Mouse (Mus musculus) stomach, postnatal 0 days (tissue): ENCODE data around the gene Gtf3c6. TPM values are rescaled to one million over a fixed set of nuclear protein-coding genes. Genes with fewer than 3 reads are reported as not detected.

Source experiments
- ATAC-seq: fragments of 200-750 bp; cut with Nextera tagmentation; 2 replicates; pipeline ENCODE4 v1.8.0; 2017; ENCODE audit not compliant: low FRiP score, low TSS enrichment
- DNase-seq: peaks from one replicate; pipeline ENCODE4 v3.0.0-alpha.2; 2016; ENCODE audit warnings: low spot score
- H3K27ac ChIP-seq: fragments of 300-500 bp; sonication (generic); replicated peaks from 2 replicates; pipeline ENCODE4 v1.5.1; 2014; ENCODE audit warnings: mild to moderate bottlenecking, control low read depth
- H3K27me3 ChIP-seq: fragments of 300-500 bp; sonication (generic); 2 replicates; pipeline ENCODE4 v1.6.1; 2014; ENCODE audit warnings: low read length; ENCODE audit not compliant: control insufficient read depth, insufficient read depth
- H3K36me3 ChIP-seq: fragments of 300-500 bp; sonication (generic); 2 replicates; pipeline ENCODE4 v1.6.1; 2014; ENCODE audit warnings: low read length, mixed read lengths; ENCODE audit not compliant: control insufficient read depth, insufficient read depth
- H3K4me1 ChIP-seq: fragments of 300-500 bp; sonication (generic); replicated peaks from 2 replicates; pipeline ENCODE4 v1.6.1; 2014; ENCODE audit warnings: antibody characterized with exemption; ENCODE audit not compliant: control insufficient read depth, insufficient read depth
- H3K4me2 ChIP-seq: fragments of 300-500 bp; sonication (generic); replicated peaks from 2 replicates; pipeline ENCODE4 v1.6.1; 2014; ENCODE audit warnings: low read depth, mild to moderate bottlenecking, control low read depth, moderate library complexity
- H3K4me3 ChIP-seq: fragments of 300-500 bp; sonication (generic); 2 replicates; pipeline ENCODE4 v1.5.1; 2014; ENCODE audit warnings: low read depth, low read length, control low read depth
- H3K9ac ChIP-seq: fragments of 300-500 bp; sonication (generic); 2 replicates; pipeline ENCODE4 v1.6.1; 2014; ENCODE audit warnings: mild to moderate bottlenecking, low read length, control low read depth, mixed read lengths
- H3K9me3 ChIP-seq: fragments of 300-500 bp; sonication (generic); 2 replicates; pipeline ENCODE4 v1.6.1; 2016; ENCODE audit warnings: low read length; ENCODE audit not compliant: control insufficient read depth
- CTCF ChIP-seq: IDR thresholded peaks from 2 replicates; pipeline ENCODE4 v1.5.1; 2016; ENCODE audit warnings: antibody characterized with exemption, low read depth, mild to moderate bottlenecking, moderate library complexity
- EP300 ChIP-seq: optimal IDR thresholded peaks from 2 replicates; pipeline ENCODE3; 2016; ENCODE audit warnings: antibody characterized with exemption
- WGBS: fragments of 180-500 bp; shearing (Covaris S2); extraction: QIAGEN DNeasy Blood & Tissue Kit; methylation state at CpG from one replicate; pipeline ENCODE4 v1.1.7; 2014; 5-methylcytosine and 5-hydroxymethylcytosine counted together
- polyA plus RNA-seq: library from polyadenylated mRNA; unstranded; fragments of >200 nt; fragmentation: Nextera tagmentation; extraction: Ambion mirVana; gene quantifications from 2 replicates; pipeline ENCODE4 v1.2.1, GENCODE M21; 2015

Gtf3c6 gene
- polyA plus RNA-seq, 1 experiment from 2014 or later = 54.6 TPM

DNA sequence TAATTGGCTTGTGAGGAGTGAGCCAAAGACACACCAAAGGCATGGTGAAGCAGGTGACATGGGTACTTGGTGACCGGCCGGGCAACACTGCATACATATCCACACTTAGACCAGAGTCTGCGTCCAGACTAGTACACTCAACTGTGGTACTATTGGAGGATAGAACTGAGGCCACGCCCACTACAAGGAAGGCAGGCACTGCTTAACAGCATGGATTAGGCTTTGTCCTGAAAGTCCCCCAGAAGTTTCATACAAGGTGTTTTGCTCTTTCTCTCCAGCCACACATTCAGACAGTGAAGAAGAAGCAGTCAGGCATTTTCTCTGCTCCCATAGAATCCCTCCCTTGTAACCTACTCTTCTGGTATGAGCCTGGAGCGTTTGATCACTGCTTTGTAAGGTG lies 1.2 kb downstream of the Gtf3c6 start:
- DNase-seq = peak; percentile 72
- H3K27ac ChIP-seq = peak overlapping the region; percentile 94; the same call in 1 of the 2 replicates

DNA sequence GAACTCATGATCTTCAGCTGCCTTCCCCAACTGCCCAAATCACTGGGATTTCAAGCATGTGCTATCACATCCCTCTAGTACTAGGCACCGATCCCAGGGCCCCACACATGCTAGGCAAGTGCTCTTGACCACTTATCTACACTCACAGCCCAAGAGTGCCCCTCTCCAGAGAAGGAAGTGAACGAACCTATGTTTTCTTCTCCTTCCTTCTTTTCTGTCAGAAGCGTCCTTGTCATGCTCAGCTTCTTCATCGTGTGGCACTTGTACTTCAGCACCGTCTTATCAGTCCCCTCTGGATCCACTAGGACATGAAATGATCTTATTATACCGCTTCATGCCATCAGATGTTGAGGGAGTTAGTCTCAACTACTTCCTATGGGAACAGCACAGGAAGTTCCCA lies 6.9 kb downstream of the Gtf3c6 start:
- Histone ChIP-seq H3K36me3 (peaks cover 14% of the 10 kb centered on the region; the same call in 1 of the 2 replicates), H3K27me3 (no peaks in the 10 kb centered on the region), H3K9me3 (no peaks in the 10 kb centered on the region), H3K4me1 (0 out of 2 replicates have a peak, but pooled peaks cover 2% of the 10 kb centered on the region), H3K27ac (no peak overlapping the region), H3K4me3 (no peak overlapping the region), H3K9ac (no peak overlapping the region), H3K4me2 (no peak overlapping the region)
- no peak for DNase-seq
- no peak for TF ChIP-seq EP300
- no peak for TF ChIP-seq CTCF
- no peak for ATAC-seq
- 89% methylated on average over 6 of the region's 6 CpGs for WGBS

More for the DNA sequence above, 1.2 kb downstream of the Gtf3c6 start:
- H3K36me3 ChIP-seq = no peaks in the 10 kb centered on the region; the same call in 1 of the 2 replicates
- H3K4me2 ChIP-seq = peak overlapping the region; percentile 68
- 0% methylated on average over 5 of the region's 5 CpGs for WGBS
- TF ChIP-seq EP300 (no peak), CTCF (no peak)
- H3K27me3 ChIP-seq = no peaks in the 10 kb centered on the region
- peak overlapping the region; percentile 86 for H3K4me3 ChIP-seq
- H3K9me3 ChIP-seq = no peaks in the 10 kb centered on the region
- peak overlapping the region; percentile 82 for H3K9ac ChIP-seq
- ATAC-seq = peak; percentile 81
- H3K4me1 ChIP-seq = no peaks in the 10 kb centered on the region

DNA sequence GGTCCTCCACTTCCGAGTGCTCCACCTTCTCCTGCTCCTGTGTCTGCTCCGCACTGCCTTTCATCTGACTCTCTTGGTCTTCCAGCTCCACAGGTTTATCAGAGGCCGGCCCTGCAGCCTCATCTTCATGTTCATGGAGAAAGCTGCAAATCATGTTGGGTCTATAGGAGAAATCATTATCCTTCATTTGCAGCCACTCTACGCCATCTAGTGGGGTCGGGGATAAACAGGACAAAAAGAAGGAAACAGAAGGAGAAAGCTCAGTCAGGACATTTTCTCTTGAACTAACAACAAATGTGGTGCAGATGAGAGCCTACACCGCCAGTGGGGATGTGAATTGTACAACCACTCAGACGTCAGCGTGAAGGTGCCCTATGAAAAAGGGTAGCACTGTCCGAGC lies 8.3 kb downstream of the Gtf3c6 start:
- TF ChIP-seq CTCF (peak; percentile 65), EP300 (no peak)
- Histone ChIP-seq H3K4me1 (0 out of 2 replicates have a peak, but pooled peaks cover 2% of the 10 kb centered on the region), H3K27ac (no peak overlapping the region), H3K36me3 (peaks cover 14% of the 10 kb centered on the region; the same call in 1 of the 2 replicates), H3K9me3 (no peaks in the 10 kb centered on the region), H3K27me3 (no peaks in the 10 kb centered on the region), H3K4me3 (no peak overlapping the region), H3K4me2 (no peak overlapping the region), H3K9ac (no peak overlapping the region)
- WGBS = 83% methylated on average over 9 of the region's 9 CpGs
- DNase-seq = no peak
- ATAC-seq = no peak

DNA sequence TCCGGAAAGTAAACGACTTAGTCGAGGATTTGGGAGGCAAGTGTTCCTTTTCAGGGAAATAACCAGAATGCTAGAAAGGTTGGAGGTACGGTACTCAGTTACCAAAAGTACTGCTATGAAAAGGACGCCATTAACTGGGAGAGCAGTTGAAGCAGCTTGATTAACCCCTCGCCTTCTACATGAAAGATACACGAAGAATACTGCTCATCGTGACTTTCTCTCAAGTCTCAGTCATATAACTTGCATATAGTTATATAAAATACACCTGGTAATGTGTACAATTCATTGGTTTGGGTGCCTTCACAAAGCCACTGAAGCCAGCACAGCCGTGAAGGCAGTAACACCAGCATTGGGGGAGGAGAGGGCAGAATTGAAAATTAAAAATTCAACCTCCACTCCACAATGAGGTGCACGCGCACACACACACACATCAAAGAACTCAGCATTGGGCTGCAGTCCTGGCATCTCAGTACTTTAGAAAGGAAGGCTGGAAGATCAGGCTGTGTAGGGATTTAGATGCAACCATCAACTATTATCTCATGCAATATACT lies 10.7 kb downstream of the Gtf3c6 start:
- Histone ChIP-seq H3K4me1 (0 out of 2 replicates have a peak, but pooled peaks cover 2% of the 10 kb centered on the region), H3K9ac (peak overlapping the region; percentile 79), H3K36me3 (peaks cover 19% of the 10 kb centered on the region; the same call in 1 of the 2 replicates), H3K4me3 (peak overlapping the region; percentile 77), H3K4me2 (peak overlapping the region; percentile 84), H3K27me3 (no peaks in the 10 kb centered on the region), H3K9me3 (no peaks in the 10 kb centered on the region), H3K27ac (peak overlapping the region; percentile 81)
- no peak for DNase-seq
- ATAC-seq = no peak
- TF ChIP-seq CTCF (no peak), EP300 (no peak)
- WGBS = 25% methylated on average over 11 of the region's 11 CpGs

DNA sequence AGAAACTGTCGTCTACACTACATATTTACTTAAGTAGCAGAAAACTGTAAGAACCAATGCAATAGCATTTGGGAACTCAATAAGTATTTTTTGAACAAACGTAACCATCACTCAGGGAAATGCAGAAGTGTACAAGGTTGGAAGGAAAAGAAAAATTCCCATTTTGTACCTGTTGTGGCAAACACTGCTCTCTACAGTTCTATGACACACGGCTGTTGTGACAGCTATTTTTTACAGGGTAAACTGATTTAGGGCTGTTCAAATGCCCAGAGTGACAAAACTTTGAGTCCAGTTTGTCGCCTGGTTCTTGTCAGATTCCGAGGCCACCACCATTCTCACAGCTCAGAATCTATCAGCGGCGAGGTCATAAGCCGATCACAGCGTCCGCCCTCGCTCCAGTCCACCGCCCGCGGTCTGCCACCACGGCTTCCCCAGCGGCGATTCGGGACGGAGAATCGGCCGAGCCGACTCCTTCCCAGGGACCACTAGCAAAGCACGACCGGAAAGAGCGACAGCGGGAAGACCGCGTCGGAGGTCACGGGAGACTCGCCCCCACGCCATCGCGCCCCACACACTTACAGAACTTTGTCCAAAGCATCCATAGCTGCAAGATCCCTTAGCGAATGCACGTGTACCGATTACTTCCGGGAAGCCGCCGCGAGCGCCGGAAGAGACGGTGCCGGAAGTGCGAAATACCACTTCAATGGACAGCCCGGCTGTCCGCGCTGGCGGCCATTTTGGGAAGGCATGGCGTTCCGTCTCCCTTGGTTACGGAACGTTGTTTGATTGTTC lies 11.3 kb downstream of the Gtf3c6 start, which contains the start of gene Rpf2:
Gene Rpf2 (minus strand): TSS at position 663 of the 792 bp plus-strand sequence.
- under 1% methylated on average over 54 of the region's 54 CpGs for WGBS
- ATAC-seq = peak; percentile 95
- peak within 1 kb of the TSS; percentile 81 for H3K27ac ChIP-seq
- no peaks in the 10 kb centered on the region for H3K27me3 ChIP-seq
- H3K9me3 ChIP-seq = no peaks in the 10 kb centered on the region
- H3K4me2 ChIP-seq = peak within 1 kb of the TSS; percentile 84
- 0 out of 2 replicates have a peak, but pooled peaks cover 2% of the 10 kb centered on the region for H3K4me1 ChIP-seq
- peak within 1 kb of the TSS; percentile 79 for H3K9ac ChIP-seq
- H3K4me3 ChIP-seq = peak within 1 kb of the TSS; percentile 77
- TF ChIP-seq EP300 (no peak), CTCF (no peak)
- DNase-seq = peak; percentile 89
- peaks cover 21% of the 10 kb centered on the region; the same call in 1 of the 2 replicates for H3K36me3 ChIP-seq
